Mouse (Mus musculus) MEL (cell line): ENCODE data around the gene Gtpbp8.

Experiments used
- BHLHE40 ChIP-seq: IDR thresholded peaks from 2 replicates; pipeline ENCODE4 v1.6.1; 2012; ENCODE audit warnings: low read depth, mild to moderate bottlenecking, inconsistent platforms, low read length, improper control_type of control experiment, borderline replicate concordance
- E2F4 ChIP-seq: IDR thresholded peaks from 2 replicates; pipeline ENCODE4 v1.6.1; 2011; ENCODE audit warnings: low read depth, low read length, improper control_type of control experiment, borderline replicate concordance
- JUND ChIP-seq: IDR thresholded peaks from 2 replicates; pipeline ENCODE4 v1.6.1; 2011; ENCODE audit warnings: low read depth, mild to moderate bottlenecking, improper control_type of control experiment, low read length
- POLR2A ChIP-seq, 2 experiments: IDR thresholded peaks; 2 replicates each; pipeline ENCODE4 v1.6.1; 2011 to 2012; ENCODE audit warnings: low read length in 2 of 2, mild to moderate bottlenecking in 2 of 2, control low read depth in 1 of 2, improper control_type of control experiment in 1 of 2, low read depth in 1 of 2, moderate library complexity in 1 of 2; ENCODE audit not compliant: control insufficient read depth in 1 of 2, insufficient read depth in 1 of 2, poor library complexity in 1 of 2
- RAD21 ChIP-seq: IDR thresholded peaks from 2 replicates; pipeline ENCODE4 v1.6.1; 2011; ENCODE audit warnings: mild to moderate bottlenecking, low read depth, low read length, improper control_type of control experiment
- RCOR1 ChIP-seq: IDR thresholded peaks from 2 replicates; pipeline ENCODE4 v1.6.1; 2012; ENCODE audit warnings: low read depth, mild to moderate bottlenecking, inconsistent platforms, low read length, improper control_type of control experiment
- TAL1 ChIP-seq: IDR thresholded peaks from 2 replicates; pipeline ENCODE4 v1.6.1; 2012; ENCODE audit warnings: mild to moderate bottlenecking, inconsistent platforms, low read length, moderate library complexity, mixed read lengths

- TF ChIP-seq POLR2A (IDR thresholded peaks at IDR 0.05; ENCODE audit: control insufficient read depth in 1 of 2, insufficient read depth in 1 of 2, low read depth in 1 of 2, low read length in 2 of 2, poor library complexity in 1 of 2) (no peak), E2F4 (no peak), RAD21 (no peak; the same call in 1 of the 2 replicates), RCOR1 (no peak), JUND (no peak), BHLHE40 (no peak), TAL1 (no peak)
Observed at GRCm38 (mm10) chr16:44693695-44694094, 52.5 kb downstream of the Gtpbp8 start.
